Mouse (Mus musculus) thymus, postnatal 4 days (tissue): Measurements from ENCODE around the gene B4galnt3.
A peak's percentile ranks its signal among the peaks of the same experiment; 100 is the strongest.

ENCODE experiments used
- DNase-seq: peaks from one replicate; pipeline ENCODE4 v3.0.0; 2021

Gene B4galnt3

GRCm38 (mm10) chr6:120183771-120184170 lies 110.6 kb downstream of the B4galnt3 start:
- no peak for DNase-seq

- no peak for DNase-seq
These were observed 112.2 kb downstream of the B4galnt3 start for GRCm38 (mm10) chr6:120182160-120182559.

- DNase-seq: no peak
These were observed 113.9 kb downstream of the B4galnt3 start for GRCm38 (mm10) chr6:120180492-120180891.

GRCm38 (mm10) chr6:120179756-120180206 lies 114.6 kb downstream of the B4galnt3 start:
- no peak for DNase-seq

- DNase-seq: no peak
These were observed 115.2 kb downstream of the B4galnt3 start for GRCm38 (mm10) chr6:120179044-120179755.

- DNase-seq: no peak
These were observed 118.7 kb downstream of the B4galnt3 start for GRCm38 (mm10) chr6:120175650-120176049.

- no peak for DNase-seq
These were observed 119.7 kb downstream of the B4galnt3 start for GRCm38 (mm10) chr6:120174602-120175115.

GRCm38 (mm10) chr6:120174028-120174601 lies 120.2 kb downstream of the B4galnt3 start:
- no peak for DNase-seq

- DNase-seq: no peak
These were observed 121.9 kb downstream of the B4galnt3 start for GRCm38 (mm10) chr6:120172294-120173017.

GRCm38 (mm10) chr6:120167574-120167973 lies 126.8 kb downstream of the B4galnt3 start:
- DNase-seq: no peak

GRCm38 (mm10) chr6:120164765-120165164 lies 129.6 kb downstream of the B4galnt3 start:
- DNase-seq: no peak

GRCm38 (mm10) chr6:120162928-120163327 lies 131.4 kb downstream of the B4galnt3 start:
- DNase-seq: no peak

GRCm38 (mm10) chr6:120159133-120159901 lies 135.0 kb downstream of the B4galnt3 start:
- DNase-seq: no peak

- no peak for DNase-seq
These were observed 136.9 kb downstream of the B4galnt3 start for GRCm38 (mm10) chr6:120157479-120157878.

GRCm38 (mm10) chr6:120155510-120155909 lies 138.8 kb downstream of the B4galnt3 start:
- no peak for DNase-seq

GRCm38 (mm10) chr6:120154526-120155309 lies 139.6 kb downstream of the B4galnt3 start:
- peak; percentile 73 for DNase-seq
